Mouse (Mus musculus) adrenal gland, postnatal 4 days (tissue): Measurements from ENCODE around the gene Gm10644. TPM values are rescaled to one million over a fixed set of nuclear protein-coding genes. Genes with fewer than 3 reads are reported as not detected.

ENCODE experiments used
- DNase-seq, 2 experiments: peaks; one replicate each; pipeline ENCODE4 v3.0.0; 2021 to 2022; ENCODE audit warnings: low spot score in 2 of 2, mixed read lengths in 2 of 2
- microRNA-seq: library from miRNA; unstranded; fragments of <30 nt; microRNA quantifications from one replicate; pipeline ENCODE4 v1.2.0, GENCODE M21; 2021
- total RNA-seq, 2 experiments: library from RNA; stranded (reverse); gene quantifications; 2 replicates each; pipeline ENCODE4 v1.2.3; 2021

The Gm10644 gene
- total RNA-seq, 2 experiments from 2014 or later = 0.62 to 0.70 TPM

DNA sequence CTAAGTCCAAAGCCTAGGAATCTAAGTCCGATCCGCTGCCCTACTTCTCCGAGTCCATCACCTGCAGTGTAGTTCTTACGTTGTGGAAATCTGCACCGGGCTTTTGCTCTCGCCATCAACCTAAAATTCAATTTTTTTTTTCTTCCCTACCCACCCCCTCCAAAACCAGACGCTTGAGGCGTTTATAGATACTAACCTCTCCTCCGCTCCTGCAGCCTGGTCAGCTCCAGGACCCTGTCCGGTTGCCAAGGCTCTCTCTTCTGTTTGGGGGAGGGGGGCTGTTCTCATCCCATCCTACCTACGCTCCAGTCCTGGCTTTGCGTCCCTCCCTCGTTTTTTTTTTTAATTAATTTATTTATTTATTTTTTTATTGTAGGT, 56.0 kb downstream of the Gm10644 start:
- peak in 1 of 2 experiments; percentile 44 for DNase-seq

DNA sequence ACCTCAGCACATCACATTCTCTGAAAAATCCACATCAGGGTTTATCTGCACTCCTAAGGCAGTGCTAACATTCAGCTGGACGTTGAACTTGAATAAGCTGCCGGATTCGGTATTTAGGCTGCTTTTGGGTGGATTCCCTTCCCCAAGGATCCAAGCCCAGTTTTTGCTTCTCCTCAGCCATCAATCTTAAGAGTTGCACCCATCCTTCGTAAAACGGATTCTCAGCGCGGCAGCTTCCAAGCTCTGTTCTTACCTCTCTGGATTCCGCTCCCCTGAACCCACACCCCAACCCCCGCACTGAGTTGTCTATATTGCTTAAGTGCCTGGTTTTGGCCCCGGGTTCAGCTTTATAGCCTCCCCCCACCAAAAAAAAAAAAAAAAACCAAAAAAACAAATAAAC, 56.5 kb downstream of the Gm10644 start:
- no peak for DNase-seq

DNA sequence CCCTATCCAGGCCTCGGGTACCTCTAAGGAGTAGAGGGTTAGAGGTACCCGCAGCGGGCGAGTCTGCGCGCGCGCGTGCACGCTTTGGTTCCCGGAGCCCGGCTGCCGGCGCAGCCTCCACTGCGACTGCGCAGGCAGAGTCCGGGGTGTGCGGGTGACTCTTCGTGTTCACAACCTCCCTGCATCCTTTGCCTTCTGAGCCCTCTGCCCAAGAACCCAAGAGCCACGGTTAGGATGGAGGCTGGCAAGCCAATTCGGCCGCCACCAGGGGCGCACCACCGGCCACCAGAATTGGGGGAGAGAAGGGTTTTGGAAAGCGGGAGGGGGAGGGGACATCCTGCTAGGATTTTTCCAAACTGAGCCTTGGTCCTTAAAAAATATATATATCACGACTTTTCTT, 57.8 kb downstream of the Gm10644 start:
- no peak for DNase-seq

DNA sequence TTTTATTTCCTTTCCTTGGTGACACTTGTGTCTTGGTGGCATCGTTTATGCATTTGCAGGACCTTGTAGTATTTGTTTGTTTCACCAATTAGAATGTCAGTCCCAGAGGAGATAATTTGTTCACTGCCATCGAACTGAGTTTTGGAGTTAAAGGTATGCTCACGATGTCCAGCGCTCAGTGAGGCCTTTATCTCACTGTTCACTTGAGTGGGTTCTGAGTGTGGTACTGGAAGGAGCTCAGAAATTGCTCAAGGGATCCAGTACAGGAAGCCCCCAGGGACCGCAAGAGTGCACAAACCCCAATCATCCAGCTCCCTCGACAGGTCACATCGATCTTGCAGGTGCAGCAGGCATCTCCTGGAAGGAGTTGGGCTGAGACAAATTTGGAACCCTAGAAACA, 58.5 kb downstream of the Gm10644 start:
- DNase-seq = no peak

DNA sequence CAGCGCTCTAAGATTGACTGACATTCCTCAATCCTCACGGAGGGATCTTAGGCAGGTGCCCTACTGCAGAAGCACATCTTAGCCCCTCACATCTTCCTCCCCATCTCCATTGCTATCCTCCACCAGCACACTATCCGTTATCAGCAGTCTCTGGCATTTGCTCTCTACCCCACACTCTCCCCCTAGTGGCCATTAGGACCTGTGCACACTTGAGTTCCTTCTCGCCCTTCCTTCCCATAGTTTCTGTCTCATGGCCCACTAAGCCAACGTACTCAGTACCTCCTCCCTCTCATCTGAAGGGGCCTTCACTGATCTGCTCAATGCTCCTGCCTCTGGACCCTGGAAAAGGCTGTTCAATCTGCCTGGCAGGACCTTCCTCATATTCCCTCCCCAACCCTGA, 59.1 kb downstream of the Gm10644 start:
- no peak for DNase-seq

DNA sequence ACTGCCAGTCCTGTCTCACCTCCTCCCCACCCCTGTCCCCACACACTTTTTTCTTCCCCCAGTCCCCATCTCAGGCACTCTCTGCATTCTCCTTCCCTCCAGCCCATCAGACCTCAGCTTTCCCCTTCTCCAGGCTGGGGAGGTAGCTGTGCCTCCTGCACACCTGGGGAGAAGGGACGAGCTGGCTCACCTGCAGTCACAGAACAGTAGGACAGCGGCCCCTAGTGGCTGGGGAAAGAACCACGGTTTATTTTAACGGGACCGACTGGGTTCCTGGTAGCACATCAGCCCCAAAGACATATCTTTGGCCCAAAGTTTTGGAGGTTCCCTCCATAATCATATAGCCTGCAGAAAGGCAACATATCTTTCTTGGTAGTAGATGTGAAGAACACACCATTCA, 61.1 kb downstream of the Gm10644 start:
- DNase-seq = peak in 1 of 2 experiments; percentile 68

DNA sequence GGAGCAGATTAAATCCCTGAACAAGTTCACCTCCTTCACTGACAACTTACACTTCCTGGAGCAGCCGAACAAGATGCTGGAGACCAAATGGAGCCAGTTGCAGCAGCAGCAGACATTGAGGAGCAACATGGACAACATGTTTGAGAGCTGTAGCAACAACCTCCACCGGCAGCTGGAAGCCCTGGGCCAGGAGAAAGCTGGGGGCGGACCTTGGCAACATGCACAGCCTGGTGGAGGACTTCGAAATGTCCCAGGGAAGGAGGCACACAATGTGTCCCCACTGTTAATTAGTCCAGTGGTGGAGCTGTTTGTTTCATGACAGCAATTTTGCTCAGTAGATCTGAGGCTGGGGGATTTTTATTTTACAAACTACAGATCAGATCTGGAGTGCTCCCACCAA, 62.9 kb downstream of the Gm10644 start:
- DNase-seq = no peak

DNA sequence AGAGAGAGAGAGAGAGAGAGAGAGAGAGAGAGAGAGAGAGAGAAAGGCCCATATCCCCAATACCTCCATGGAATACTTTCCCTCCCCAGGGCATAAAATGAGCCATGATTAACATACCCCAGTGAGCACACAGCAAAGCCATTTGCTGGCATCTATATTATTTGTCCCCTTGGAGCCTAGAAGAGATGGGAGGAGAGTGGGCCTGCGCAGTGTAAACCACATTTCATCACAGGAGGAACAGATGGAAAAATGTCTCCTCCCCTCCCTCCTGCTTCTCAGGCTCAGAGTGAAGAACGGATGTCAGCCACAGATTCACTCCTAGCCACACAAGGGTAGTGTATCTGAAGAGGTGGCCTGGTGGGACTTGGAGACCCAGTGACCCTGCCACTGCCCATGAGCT, 66.6 kb downstream of the Gm10644 start:
- DNase-seq = no peak

Small RNA genes within 50 kb of the gene (microRNA-seq; reads per million reads assigned to microRNA genes)
- gene Gm44330 = not detected
- not detected for gene Gm44450

Other genes with a start within 250 kb of the Gm10644 start
- 10 to 100 TPM; 41.5 to 42.2 TPM for gene Ddx39, start 240.0 kb downstream of the Gm10644 start, total RNA-seq
- 10 to 100 TPM; 48.6 to 49.8 TPM for gene Adgre5, start 213.9 kb downstream of the Gm10644 start, total RNA-seq
- gene Adgrl1, start 55.1 kb downstream of the Gm10644 start, total RNA-seq = 100 to 1,000 TPM; 103 to 109 TPM
- 10 to 100 TPM; 16.9 to 20.1 TPM for gene Asf1b, start 302 bp upstream of the Gm10644 start, total RNA-seq
- 100 to 1,000 TPM; 225 to 237 TPM for gene Prkaca, start 17.8 kb upstream of the Gm10644 start, total RNA-seq
- gene Samd1, start 42.5 kb upstream of the Gm10644 start, total RNA-seq = 10 to 100 TPM; 57.6 to 63.1 TPM
- under 1 TPM; 0.62 to 0.76 TPM for gene 1700067K01Rik, start 46.3 kb upstream of the Gm10644 start, total RNA-seq
- 1 to 10 TPM in 1 of 2 experiments, under 1 TPM in 1; 0.31 to 1.5 TPM for gene 2210011C24Rik, start 57.0 kb upstream of the Gm10644 start, total RNA-seq
- 1 to 10 TPM; 1.1 to 6.0 TPM for gene Palm3, start 66.3 kb upstream of the Gm10644 start, total RNA-seq
- gene Il27ra, start 87.4 kb upstream of the Gm10644 start, total RNA-seq = 1 to 10 TPM; 2.6 to 3.8 TPM
- gene Rln3, start 89.8 kb upstream of the Gm10644 start, total RNA-seq = not detected
- 1 to 10 TPM; 4.0 to 4.2 TPM for gene Gm10643, start 109.9 kb upstream of the Gm10644 start, total RNA-seq
- 10 to 100 TPM; 17.0 to 18.6 TPM for gene Rfx1, start 111.6 kb upstream of the Gm10644 start, total RNA-seq
- gene Dcaf15, start 149.6 kb upstream of the Gm10644 start, total RNA-seq = 10 to 100 TPM; 29.3 to 32.0 TPM
- gene Podnl1, start 170.8 kb upstream of the Gm10644 start, total RNA-seq = under 1 TPM; 0.98 to 0.99 TPM
- 10 to 100 TPM; 30.6 to 31.7 TPM for gene Cc2d1a, start 192.7 kb upstream of the Gm10644 start, total RNA-seq
- gene 4930432K21Rik, start 192.8 kb upstream of the Gm10644 start, total RNA-seq = 1 to 10 TPM; 1.2 TPM
- gene Nanos3, start 230.0 kb upstream of the Gm10644 start, total RNA-seq = 1 to 10 TPM; 3.1 to 4.3 TPM